Mouse (Mus musculus) kidney, adult 9 months (tissue): ENCODE data around the gene Omg.

Experiments used
- DNase-seq: peaks from one replicate; pipeline ENCODE4 v3.0.0; 2022

The Omg gene

GRCm38 (mm10) chr11:79511970-79512369 lies 8.1 kb upstream of the Omg start:
- no peak for DNase-seq

GRCm38 (mm10) chr11:79504506-79504905 lies 622 bp upstream of the Omg start:
- no peak for DNase-seq

GRCm38 (mm10) chr11:79502917-79503316 lies 967 bp downstream of the Omg start:
- no peak for DNase-seq

- DNase-seq, result peak; percentile 44
These were observed 8.7 kb downstream of the Omg start for GRCm38 (mm10) chr11:79494976-79495800.

- DNase-seq, result no peak
These were observed 19.2 kb downstream of the Omg start for GRCm38 (mm10) chr11:79484721-79485120.

GRCm38 (mm10) chr11:79483876-79484528 lies 19.9 kb downstream of the Omg start:
- no peak for DNase-seq

- DNase-seq, result no peak
These were observed 20.5 kb downstream of the Omg start for GRCm38 (mm10) chr11:79483392-79483791.

- DNase-seq, result no peak
These were observed 35.8 kb downstream of the Omg start for GRCm38 (mm10) chr11:79468097-79468496.

GRCm38 (mm10) chr11:79460756-79461450 lies 43.0 kb downstream of the Omg start:
- no peak for DNase-seq

GRCm38 (mm10) chr11:79459846-79460245 lies 44.0 kb downstream of the Omg start:
- DNase-seq, result no peak

GRCm38 (mm10) chr11:79457928-79458327 lies 46.0 kb downstream of the Omg start:
- no peak for DNase-seq

GRCm38 (mm10) chr11:79452966-79453365 lies 50.9 kb downstream of the Omg start:
- DNase-seq, result peak; percentile 87
